Mouse (Mus musculus): ENCODE results near the gene Stmn1.
"Not testable (repeated sequence)": the region's sequence is repeated elsewhere in the genome, so short reads cannot be mapped to it uniquely, and the experiment has no call there.

Stmn1 gene

DNA sequence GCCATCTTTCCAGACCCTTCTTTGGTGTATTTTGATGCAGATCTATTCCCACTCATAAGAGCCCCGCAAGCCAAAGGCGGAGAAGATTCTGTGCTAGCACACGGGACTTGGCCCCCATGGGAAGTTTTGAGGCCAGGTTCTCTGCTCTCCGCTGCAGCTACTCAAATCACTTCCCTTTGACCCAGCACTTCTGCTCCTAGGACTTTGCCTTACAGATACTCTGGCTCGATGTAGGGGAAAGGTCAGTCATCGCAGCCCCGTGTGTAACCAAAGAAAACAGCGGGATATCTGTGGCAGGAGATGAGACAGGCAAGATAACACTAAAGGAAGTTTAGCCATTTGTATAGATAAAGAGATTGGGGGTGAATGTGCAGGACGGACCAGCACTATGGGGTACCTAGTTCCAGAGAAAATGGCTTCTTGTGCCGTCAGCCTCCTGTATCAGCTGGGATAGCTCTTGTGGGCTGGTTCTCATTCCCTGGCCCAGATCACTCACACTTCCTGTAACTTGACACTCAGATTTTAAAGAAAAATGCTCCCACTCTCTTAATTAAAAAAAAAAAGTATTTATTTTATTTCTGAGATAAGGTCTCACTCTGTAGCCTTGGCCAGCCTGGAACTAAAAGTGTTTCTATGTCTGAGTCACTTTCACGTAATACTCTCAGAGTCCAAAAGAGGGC lies 22.0 kb downstream of the Stmn1 start:
- DNase-seq = no peak

DNA sequence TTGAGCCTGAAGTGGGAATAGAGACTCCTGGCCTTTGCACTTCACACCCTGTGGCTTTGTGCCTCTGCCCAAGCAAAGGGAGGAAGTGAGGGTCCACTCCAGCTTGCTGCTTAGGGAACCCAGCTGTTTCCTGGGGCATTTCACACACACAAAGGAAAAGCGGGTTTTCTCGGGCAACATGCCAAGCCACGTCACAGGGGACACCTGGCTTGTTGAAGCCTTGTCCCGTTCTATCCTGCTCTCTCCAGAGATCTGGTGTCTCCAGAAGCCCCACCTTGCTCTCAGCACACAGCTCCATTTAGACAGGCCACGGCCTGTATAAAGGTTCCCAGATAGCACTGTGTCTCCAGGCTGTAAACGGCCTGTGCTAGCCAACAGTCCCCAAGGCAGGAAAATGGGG lies 23.6 kb downstream of the Stmn1 start:
- DNase-seq = no peak

DNA sequence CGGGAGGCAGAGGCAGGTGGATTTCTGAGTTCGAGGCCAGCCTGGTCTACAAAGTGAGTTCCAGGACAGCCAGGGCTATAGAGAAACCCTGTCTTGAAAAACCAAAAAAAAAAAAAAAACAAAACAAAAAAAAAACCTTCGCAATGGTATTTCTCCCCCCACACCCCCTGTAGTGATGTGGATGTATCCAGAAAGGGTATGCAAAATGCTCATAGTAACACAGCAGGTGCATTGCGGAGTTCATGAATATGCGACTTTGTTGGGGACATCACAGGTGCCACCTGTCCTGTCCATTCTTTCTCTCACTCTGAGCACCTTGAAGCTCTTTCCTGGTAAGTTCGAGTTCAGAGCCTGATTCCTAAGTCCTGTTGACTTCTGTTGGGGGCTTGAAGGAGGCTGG lies 26.0 kb downstream of the Stmn1 start:
- DNase-seq = not testable (repeated sequence)

DNA sequence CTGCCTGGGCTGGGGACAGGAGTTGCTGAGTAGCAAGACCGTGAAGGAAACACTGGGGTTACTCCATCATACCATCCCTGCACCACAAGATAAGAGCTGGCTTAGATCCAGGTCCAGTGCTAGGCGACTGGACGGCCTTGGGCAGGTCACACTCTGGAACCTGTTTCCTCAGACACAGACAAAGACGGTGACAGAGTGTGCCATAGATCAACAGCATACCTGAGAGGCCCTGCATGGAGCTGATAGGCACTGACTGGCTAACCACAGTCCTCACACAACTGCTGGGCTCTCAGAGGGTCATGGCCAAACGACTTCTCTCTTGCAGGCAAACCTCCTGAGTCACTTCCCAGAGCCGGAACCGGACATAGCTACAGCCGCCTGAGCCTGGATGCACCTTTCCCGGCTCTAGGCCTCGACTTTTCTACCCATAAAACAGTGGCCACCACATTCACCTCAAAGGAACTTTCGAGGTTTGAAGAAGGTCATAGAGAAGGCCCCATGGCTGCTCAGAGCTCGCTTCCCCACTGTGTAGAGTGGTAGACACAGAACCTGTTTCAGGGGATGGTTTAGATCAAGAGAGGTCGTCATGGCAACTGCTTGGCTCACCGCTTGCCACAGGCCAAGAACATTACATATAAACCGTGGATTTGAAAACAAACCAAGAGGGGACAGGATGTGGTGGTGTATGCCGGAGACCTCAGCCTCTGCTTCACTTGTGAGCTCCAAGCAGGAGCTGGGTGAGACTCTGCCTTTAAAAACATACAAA lies 26.8 kb downstream of the Stmn1 start:
- no peak for DNase-seq

DNA sequence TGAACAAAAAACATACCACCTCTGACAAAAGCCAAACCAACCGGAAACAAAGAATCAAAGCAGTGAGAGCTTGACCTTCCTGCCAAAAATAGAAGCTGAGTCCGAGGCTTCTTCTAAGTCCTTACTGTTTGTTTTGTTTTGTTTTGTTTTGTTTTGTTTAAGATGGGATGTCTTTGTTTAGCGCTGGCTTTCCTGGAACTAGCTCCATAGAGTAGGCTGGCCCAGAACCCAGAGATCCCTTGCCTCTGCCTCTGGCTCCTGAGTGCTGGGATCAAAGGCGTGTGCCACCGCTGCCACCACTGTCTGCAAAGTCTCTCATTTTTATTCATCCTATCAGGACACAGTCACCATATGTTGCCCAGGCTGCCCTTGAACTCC lies 27.4 kb downstream of the Stmn1 start:
- DNase-seq = no peak

DNA sequence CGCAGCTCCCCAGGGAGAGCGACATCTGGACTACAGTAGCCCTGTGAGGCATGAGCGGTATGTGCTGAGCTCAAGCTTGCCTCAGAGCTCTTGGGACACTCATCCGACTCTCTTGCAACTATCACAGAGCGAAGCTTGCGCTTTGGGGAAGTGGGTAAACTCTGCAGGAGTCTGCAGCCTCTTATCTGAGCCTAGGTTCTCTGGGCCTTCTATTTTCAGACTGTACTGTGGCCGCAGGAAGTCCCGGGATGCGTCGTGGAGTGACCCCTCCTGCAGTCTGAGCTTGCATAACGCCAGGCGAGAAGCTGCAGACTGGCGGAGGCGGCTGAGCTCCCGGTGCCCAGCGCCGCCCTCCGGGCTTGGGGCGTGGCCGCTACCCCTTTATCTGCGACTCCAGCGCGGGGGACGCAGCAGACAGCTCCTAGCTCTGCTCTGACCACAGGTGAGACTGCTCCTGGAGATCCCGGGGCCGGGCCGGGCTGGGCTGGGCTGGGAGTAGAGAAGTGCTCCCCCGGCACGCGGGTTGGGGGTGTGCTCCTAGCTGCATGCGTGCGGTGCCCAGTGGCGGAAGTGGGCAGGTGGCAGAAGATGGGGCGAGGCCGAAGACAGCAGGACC lies 28.6 kb downstream of the Stmn1 start, which contains the start of gene Paqr7:
TSS of gene Paqr7 (plus strand) at position 103 of the 616 bp plus-strand sequence.
- peak; percentile 88 to 89 for DNase-seq

DNA sequence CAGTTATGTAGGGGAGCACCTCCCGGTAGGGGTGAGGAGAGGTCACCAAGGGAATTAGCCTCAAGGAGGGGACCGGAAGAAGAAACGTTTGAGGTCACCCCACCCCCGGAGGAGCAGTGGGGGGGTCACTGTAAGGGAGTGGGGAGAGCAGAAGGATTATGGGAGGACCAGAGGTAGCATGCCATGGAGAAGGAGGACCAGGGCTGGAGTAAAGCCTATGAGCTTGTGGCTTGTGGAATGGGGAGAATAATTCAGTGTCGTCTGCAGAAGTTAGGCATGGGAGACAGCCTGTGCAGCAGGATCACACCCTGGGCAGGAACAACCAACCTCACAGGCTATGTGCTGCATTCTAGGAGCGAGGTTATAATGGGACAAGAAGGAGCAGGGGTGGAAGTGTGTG lies 29.1 kb downstream of the Stmn1 start:
- no peak for DNase-seq

DNA sequence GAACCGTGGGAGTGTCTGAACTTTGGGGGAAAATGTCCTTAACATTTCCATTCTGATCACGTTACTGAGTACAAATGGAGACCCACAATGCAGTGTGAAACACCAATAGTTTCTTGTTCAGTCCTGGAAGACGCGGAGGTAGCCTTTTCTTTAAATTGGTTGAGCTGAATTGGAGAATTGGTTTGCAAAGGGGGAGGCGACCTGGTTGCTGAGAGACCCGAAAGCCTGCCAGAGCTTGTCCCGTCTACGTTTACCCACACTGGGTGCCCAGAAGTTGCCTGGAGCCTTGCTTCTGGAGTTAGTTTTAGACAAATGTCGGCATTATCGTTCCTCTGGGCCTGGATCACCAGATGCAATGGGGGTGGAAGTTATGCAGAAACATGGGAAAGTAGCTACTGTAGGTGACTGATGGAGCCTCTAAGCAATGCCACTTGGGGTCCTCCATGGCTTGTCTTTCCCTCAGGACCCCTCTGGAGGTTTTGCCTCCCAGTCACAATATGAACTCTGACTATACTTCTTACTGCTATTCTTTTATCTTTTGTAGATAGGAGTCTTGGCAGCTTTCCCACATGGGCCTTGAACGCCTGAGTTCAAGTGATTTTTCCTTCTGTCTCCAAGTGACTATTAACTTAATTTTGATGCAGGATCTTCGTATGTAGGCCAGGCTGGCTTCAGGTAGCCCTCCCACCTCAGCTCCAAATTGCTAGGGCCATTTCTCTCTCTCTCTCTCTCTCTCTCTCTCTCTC lies 30.0 kb downstream of the Stmn1 start:
- no peak for DNase-seq

DNA sequence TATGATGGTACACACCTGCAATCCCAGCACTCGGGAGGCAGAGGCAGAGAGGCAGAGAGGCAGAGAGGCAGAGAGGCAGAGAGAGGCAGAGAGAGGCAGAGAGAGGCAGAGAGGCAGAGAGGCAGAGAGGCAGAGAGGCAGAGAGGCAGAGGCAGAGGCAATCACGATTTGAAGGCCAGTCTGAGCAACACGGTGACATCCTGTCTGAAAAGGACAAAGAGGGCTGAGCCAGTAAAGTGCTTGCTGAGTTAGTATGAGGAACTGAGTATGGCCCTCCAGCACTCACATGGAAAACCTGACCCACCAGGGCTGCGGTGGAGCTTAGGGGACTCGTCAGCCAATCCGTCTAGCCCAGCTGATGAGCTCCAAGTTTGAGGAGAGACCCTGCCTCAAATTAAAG lies 30.9 kb downstream of the Stmn1 start:
- DNase-seq = not testable (repeated sequence)

DNA sequence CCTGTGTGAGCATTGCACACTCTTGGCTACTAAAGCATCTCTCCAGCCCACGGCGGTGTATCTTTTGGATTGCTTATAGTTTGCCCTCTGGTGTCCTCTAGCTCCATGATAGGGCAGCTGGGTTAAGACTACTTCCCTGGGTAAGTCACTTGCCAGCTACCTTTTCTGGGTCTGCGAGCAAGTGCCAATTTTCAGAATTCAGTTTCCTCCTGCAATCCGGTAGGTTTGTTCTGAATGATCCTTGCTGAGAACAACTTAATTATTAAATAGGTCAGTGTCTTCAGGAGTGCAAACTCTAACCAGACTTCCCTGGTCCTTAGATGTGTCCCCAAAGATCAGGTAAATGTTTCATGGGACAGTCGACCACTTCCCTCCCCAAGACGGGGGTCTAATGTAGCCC lies 33.0 kb downstream of the Stmn1 start:
- DNase-seq = no peak

DNA sequence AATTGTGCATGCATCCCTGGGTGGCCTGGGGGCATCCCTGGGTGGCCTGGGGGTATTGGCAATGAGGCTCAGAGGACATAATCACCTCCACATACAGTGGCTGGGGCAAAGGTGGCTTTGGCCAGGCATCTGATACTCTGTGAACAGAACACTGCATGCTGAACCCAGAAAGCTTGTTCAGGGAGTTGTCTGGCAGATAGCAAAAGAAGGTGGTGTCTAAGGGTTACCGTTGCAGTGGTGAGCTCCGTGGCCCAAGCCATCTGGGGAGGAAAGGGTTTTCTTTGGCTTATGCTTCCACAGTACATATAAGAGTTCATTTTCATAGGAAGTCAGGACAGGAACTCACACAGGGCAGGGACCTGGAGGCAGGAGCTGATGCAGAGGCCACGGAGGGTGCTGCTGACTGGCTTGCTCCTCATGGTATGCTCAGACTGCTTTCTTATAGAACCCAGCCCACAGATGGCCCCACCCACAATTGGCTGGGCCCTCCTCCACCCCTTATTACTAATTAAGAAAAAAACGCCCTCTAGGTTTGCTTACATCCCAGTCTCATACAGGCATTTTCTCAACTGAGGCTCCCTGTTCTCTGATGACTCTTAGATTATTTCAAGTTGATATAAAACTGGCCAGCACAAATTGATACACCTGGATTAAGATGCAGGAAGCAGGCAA lies 35.7 kb downstream of the Stmn1 start:
- no peak for DNase-seq

DNA sequence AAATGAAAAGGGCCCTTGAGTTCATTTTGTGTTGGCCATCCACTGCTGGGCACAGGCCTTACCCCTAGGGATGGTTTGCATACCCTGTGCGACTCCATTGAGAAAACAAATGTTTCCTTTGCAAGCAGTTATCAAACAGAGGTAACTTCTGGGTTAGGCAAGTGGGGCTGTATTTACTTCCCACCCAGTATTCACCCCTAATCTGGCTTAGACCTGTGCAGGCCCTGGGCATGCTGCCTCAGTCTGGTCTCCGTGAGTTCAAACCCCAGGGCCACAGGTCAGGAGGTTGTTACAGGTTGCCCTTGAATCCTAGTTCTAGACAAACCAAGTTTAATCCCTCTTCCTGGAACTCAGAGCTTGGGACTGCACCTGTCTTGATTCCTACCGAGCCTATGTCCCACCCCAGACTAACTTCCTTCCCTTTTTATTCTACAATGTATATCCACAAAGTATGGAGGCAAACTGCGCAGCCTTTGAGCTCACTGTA lies 37.2 kb downstream of the Stmn1 start:
- no peak for DNase-seq

DNA sequence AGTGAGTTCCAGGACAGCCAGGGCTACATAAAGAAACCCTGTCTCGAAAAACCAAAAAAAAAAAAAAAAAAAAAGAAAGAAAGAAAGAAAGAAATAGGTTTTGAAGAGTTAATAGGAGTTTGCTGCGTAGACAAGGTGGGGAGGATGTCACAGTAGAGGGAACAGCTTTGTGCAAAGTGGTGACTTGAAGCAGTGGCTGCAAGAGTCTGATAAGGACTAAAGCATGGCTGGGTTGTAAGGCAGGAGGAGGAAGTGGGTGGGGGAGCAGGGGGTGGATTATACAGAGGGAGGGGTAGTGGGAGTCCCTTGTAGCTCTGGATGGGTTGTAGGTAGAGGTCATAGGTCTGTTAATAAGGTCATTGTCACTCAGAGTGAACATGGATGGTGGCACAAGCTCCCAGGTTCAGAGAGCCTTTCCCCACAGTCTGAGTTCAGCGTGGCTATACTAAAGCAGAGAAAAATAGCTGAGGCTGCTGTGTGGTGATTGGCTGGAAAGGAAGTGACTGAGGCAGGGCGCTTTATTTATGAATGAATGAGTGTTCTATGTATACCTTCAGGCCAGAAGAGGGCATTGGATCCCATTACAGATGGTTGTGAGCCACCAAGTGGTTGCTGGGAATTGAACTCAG lies 38.0 kb downstream of the Stmn1 start:
- DNase-seq = no peak

DNA sequence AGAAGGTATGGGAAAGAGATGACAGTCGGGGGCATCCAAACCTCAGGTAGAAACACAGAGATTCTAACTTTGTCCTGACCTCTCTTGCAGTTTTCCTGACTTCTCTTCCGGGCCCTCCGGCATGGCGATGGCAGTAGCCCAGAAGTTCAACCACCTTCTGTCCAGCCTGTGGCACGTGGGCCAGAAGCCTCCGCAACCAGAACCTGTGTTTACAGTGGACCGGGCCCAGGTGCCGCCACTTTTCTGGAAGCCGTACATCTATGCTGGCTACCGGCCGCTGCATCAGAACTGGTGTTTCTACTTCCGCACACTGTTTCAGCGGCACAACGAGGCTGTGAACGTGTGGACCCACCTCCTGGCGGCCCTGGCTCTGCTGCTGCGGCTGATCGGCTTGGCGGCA lies 38.6 kb downstream of the Stmn1 start:
- no peak for DNase-seq

DNA sequence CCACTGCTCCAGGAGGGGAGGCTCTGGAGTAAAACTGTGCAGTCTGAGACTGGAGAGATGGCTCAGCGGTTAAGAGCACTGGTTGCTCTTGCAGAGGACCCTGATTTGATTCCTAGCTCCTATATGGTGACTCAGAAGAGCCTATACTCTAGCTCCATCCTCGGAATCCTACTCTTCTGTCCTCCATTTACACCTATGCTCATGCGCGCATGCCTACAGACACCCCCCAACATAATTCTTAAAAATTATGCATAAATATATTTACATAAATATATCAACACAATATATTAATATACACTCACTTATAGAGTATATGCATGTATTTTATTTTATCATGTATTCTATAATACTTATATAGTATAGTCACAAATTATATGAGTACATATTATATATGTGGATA lies 42.3 kb downstream of the Stmn1 start:
- no peak for DNase-seq

DNA sequence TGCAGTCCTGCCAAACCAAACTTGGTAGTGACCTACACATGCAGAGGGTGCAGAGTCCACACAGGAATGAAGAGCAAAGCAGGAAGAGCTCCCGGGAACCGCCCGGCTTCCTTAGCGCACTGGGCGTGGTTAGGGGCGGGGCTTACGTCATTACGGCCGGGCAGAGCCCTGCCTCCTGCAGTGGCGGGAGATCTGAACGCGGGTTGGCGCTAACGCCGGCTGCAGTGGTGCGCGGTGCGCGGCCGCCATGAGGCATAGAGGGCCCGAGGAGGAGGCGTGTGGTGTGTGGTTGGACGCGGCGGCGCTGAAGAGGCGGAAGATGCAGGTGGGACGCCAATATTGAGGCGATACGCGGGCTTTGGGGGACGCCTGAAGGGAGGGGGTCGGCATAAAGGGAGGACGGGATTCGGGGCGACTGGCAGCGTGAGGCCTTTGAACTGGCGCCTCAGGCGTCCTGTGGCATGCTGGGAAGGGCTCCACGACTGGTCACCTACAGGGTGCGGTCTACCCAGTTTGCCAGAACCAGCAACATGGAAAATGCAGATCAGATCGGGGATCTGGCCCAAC lies 42.8 kb downstream of the Stmn1 start, which contains the start of gene Aunip:
TSS of gene Aunip (plus strand) at position 155 of the 567 bp plus-strand sequence.
- peak; percentile 88 for DNase-seq

DNA sequence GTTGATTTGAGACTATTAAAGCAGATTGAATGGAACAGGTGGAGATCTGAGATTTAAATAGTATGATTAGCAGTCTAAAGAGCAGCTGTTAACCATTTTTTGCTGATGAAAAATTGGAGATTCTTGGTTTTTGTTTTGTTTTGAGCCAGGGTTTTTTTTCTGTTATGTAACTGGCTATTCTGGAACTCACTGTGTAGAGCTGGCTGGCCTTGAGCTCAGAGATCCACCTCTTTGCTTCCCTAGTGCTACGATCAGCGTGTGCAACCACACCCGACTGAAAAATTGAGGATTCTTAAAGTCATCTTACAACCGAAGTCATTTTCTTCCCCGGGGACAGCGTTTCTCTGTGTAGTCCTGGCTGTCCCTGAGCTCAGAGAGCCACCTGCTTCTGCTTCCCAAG lies 43.6 kb downstream of the Stmn1 start:
- DNase-seq = no peak

DNA sequence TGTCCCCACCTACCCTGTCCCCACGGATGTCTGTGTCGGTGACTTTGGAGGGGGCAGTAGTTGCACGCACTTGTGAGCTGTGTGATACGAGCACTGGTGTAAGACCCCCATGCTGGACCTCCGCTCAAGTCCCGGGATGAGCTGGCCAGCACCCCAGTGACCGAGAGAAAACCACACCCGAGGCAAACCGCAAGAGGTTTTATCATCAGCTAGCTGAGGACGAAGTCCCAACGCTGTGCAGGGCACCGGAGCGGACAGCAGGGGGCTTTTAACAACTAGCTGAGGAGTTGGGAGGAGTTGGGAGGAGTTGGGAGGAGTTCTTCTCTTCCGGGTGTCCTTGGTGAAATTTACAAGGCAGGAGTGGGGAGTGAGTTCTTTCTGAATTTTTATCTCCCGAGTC lies 44.7 kb downstream of the Stmn1 start:
- no peak for DNase-seq

DNA sequence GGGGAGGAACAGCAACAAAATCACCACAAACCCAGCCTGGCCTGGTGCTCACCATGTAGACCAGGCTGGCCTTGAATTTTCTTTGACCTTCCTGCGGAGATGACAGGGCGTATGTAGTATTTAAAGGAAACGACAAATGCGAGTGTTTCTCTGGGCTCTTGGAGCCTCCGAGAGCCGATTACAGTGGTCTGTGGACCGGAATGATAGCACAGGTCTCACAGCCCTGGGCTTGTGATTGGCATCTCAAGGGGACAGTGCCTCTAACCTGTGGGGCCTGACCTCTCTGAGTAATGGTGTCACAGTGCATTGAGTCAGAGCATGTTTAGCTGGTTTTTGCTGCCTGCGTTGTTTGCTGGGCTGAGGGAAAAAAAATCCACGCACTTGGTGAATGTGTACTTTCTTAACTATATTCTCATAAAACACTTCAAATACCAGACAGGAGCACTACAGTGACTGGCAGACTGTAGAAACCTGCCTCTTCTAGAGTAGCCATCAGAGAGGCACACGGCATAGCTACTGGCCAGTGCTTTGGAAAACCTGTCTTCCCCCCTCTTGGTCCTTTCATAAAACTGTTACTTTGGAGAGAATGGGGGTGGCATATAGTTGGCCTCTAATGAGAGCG lies 46.3 kb downstream of the Stmn1 start:
- DNase-seq = no peak

DNA sequence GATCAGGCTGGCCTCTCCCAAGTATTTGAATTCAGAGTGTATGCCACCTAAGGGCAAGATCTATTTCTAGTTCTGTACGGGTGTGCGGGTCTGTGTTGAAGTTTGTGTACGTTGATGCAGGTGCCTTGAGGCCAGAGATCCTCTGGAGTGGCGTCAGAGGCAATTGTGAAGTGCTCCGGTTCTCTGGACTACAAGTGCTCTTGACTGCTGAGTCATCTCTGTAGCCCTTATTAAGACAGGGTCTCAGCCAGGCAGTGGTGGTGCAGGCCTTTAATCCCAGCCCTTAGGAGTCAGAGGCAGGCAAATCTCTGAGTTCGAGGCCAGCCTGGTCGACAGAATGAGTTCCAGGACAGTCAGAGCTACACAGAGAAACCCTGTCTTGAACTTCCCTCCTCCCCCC lies 47.5 kb downstream of the Stmn1 start:
- DNase-seq = no peak

DNA sequence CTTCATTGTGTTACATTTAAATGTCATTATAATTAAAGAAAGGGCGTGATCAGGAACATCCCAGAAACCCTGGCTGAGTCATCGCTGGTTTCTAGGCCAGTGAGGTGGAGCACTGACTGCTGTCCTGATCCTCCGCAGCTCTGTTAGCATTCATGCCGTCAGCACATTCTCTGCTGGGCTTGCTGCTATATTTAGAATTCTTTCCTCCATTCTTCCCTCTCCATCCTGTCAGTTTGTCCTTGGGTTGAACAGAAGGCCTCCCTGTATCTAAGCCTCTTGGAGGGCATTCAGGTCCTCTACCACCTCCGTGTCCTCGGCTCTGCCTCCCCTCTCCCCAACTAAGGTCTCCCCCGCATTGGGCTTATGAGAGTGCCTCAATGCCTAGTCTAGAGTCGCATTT lies 48.9 kb downstream of the Stmn1 start:
- DNase-seq = peak in 1 of 2 experiments; percentile 53

Measured in cerebellum, adult 18-20 months (tissue).